Mouse (Mus musculus) monocyte, adult 5-6 weeks (primary cell): ENCODE measurements around the gene Syt5. TPM values are rescaled to one million over a fixed set of nuclear protein-coding genes. Genes with fewer than 3 reads are reported as not detected.
A peak's percentile ranks its signal among the peaks of the same experiment; 100 is the strongest.
"Not testable (repeated sequence)": the region's sequence is repeated elsewhere in the genome, so short reads cannot be mapped to it uniquely, and the experiment has no call there.

Experiments used
- ATAC-seq: fragments of 153-309, 156-312 bp; replicated peaks from 2 replicates; pipeline ENCODE4 v1.8.0; 2017; ENCODE audit warnings: mild to moderate bottlenecking; ENCODE audit not compliant: low TSS enrichment, insufficient number of reproducible peaks, severe bottlenecking, poor library complexity, low FRiP score
- total RNA-seq: library from RNA; stranded (forward); fragments of 200-1000, 200-491, 200-594 nt; gene quantifications from 3 replicates; pipeline ENCODE4 v1.2.3, GENCODE M21; 2017

Gene Syt5
- total RNA-seq = not detected in 3 replicates

- ATAC-seq = no peak
Observed at GRCm38 (mm10) chr7:4547221-4547641, at the start of gene Syt5. Syt5 (minus strand) TSS chr7:4547541.

GRCm38 (mm10) chr7:4597046-4597445, 49.7 kb upstream of the Syt5 start:
- ATAC-seq = peak; percentile 53

GRCm38 (mm10) chr7:4581481-4581880, 34.1 kb upstream of the Syt5 start:
- ATAC-seq = peak; percentile 75

- peak; percentile 70 for ATAC-seq
Observed at GRCm38 (mm10) chr7:4572361-4572760, 25.0 kb upstream of the Syt5 start.

DNA sequence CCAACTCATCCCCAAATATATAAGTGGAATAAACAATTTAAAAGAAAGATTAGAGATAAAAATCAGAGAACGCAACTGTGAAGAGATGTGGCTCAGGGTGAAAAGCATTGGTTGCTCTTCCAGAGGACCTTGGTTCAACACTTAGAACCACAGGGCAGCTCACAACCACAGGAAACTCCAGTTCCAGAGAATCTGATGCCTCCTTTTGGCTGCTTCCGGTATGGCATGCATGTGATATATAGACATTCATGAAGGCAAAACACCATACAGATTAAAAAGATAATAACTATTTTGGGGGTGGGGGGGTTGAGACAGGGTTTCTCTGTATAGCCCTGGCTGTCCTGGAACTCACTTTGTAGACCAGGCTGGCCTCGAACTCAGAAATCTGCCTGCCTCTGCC, 15.3 kb upstream of the Syt5 start:
- no peak for ATAC-seq

GRCm38 (mm10) chr7:4557167-4557560, 9.8 kb upstream of the Syt5 start:
- ATAC-seq = no peak

GRCm38 (mm10) chr7:4556256-4557166, 9.2 kb upstream of the Syt5 start:
- peak; percentile 96 for ATAC-seq

DNA sequence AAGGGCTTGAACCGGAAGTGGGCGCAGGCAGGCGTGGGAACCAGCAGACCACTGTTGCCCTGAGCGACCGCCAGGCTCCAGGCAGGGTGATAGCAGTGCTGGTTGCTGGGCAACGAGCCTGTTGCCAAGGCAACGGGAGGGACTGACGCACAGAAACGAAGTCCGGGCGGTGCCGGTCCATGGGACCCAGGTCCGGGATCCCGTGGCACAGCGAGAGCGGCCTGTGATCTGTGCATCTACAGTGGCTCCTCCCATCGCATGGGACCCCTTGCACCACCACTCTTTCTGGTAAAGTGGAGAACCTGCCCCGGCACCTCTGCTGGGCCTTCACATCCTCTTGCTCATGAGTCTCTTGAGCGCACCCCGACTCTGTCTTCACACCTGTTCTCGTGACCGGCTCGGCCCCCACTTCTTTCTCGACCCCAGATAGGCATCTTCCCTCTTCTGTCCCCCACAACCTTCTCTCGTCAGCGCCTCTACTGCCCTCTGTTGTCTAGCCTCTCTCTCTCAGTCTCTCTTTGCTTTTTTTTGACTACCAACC, 680 bp downstream of the Syt5 start:
- no peak for ATAC-seq

- no peak for ATAC-seq
Observed at GRCm38 (mm10) chr7:4546050-4546449, 1.3 kb downstream of the Syt5 start.

GRCm38 (mm10) chr7:4542013-4542412, 5.3 kb downstream of the Syt5 start:
- ATAC-seq = no peak

GRCm38 (mm10) chr7:4541344-4541743, 6.0 kb downstream of the Syt5 start:
- ATAC-seq = no peak

- ATAC-seq = no peak
Observed at GRCm38 (mm10) chr7:4539019-4539418, 8.3 kb downstream of the Syt5 start.

DNA sequence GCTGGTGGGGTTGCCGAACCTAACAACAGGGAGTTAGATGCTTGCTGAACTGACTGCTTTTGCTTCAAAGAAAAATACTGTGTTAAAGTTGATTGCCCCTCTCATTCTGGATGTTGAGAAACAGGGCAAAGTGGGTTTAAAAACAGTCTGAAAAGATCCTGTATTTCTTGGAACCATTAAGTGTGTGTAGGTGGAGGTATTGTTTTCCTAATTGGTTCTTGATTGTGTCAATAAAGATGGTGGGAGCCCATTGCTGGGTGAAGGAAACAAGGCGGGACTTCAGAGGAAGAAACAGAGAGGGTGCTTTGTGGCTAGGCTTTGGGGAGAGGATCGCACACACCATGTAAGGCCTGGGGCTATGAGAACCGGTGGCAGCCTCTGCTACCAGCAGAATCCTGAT, 10.2 kb downstream of the Syt5 start:
- ATAC-seq = no peak

DNA sequence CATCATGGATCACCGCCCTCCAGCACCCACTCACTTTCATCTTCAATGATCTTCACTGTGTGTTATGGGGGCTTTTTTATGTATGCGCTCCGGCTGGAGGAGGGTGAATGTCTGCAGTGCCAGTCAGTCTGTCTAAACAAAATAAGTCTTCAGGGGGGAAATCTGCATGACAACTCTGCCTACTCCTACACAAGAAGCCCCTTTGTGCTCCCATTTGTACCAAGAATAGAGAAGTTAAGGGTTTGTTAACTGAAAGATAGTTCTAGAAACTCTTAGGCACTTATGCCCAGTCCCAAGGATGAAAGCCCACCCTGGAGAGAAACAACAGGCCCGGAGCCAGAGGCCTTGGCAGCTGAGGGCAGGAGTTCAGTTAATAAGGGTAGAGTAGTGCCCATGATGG, 11.0 kb downstream of the Syt5 start:
- ATAC-seq = no peak

GRCm38 (mm10) chr7:4532005-4532729, 15.2 kb downstream of the Syt5 start, which contains the start of gene Dnaaf3:
Dnaaf3 (minus strand) TSS chr7:4532453.
- peak; percentile 70 for ATAC-seq

GRCm38 (mm10) chr7:4530166-4530565, 17.2 kb downstream of the Syt5 start:
- not testable (repeated sequence) for ATAC-seq

GRCm38 (mm10) chr7:4527302-4527689, 20.0 kb downstream of the Syt5 start:
- no peak for ATAC-seq

DNA sequence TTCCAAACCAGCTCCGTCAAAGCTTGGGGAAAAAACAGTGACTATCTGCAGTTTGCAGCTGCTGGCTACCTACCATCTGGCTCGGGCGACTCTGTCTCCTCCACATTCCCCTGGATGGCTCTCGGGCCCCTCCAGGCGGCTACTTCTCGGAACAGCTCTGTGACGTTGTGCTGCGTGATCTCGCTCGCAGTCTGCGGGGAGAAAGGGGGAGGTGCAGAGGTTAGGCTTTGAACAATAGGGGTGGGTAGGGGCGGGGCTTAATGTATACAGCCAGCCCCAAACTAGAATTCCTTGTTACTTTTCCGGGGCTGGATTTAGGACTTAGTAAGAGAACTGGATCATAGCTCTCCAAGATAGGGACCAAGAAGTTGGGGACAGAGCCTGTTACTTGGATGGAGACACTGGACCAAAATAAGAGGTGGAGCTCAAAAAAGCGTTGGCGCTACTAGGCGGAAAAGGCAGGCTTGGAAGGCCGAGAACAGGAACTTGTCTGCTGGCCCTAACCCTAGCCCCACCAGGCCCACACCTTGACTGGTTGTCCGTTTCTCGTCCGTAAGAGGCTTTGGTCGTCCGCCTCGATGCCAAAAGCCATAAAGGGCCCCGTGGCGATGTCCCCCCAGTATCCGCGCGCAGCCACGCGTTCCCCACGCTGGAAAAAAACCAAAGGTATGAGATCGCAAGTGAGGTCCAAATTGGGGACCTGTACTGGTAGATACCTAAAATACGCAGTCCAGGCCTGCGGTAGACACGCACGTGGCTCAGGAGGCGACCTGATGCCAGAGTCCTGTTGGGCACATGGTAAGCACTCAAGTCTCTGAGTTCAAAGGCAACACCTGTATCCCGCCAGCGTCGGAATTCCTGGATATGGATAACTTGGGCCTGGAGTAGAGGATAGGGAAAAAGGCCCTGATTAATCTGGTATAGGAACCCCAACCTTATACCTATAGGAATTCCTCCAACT, 20.7 kb downstream of the Syt5 start:
- peak; percentile 84 for ATAC-seq
